Mouse (Mus musculus) limb, embryonic 12.5 days (tissue): ENCODE data around the gene Ctr9. TPM values are rescaled to one million over a fixed set of nuclear protein-coding genes. Genes with fewer than 3 reads are reported as not detected.

Source experiments
- ATAC-seq: fragments of 200-750 bp; cut with Nextera tagmentation; 2 replicates; pipeline ENCODE4 v1.8.0; 2017; ENCODE audit warnings: low read depth, moderate TSS enrichment; ENCODE audit not compliant: insufficient number of reproducible peaks, insufficient read depth, low FRiP score, low TSS enrichment
- H3K27ac ChIP-seq: fragments of 300-500 bp; sonication (generic); 2 replicates; pipeline ENCODE4 v1.5.1; 2016; ENCODE audit warnings: mild to moderate bottlenecking, moderate library complexity
- H3K27me3 ChIP-seq: fragments of 300-500 bp; sonication (generic); 2 replicates; pipeline ENCODE4 v1.6.1; 2016; ENCODE audit warnings: mild to moderate bottlenecking, moderate library complexity
- H3K36me3 ChIP-seq: fragments of 300-500 bp; sonication (generic); 2 replicates; pipeline ENCODE4 v1.6.1; 2016; ENCODE audit warnings: mild to moderate bottlenecking, moderate library complexity
- H3K4me1 ChIP-seq: fragments of 300-500 bp; sonication (generic); replicated peaks from 2 replicates; pipeline ENCODE4 v1.6.1; 2016
- H3K4me2 ChIP-seq: fragments of 300-500 bp; sonication (generic); 2 replicates; pipeline ENCODE4 v1.6.1; 2016; ENCODE audit warnings: mild to moderate bottlenecking, moderate library complexity
- H3K4me3 ChIP-seq: fragments of 300-500 bp; sonication (generic); replicated peaks from 2 replicates; pipeline ENCODE4 v1.5.1; 2016; ENCODE audit warnings: mild to moderate bottlenecking
- H3K9ac ChIP-seq: fragments of 300-500 bp; sonication (generic); replicated peaks from 2 replicates; pipeline ENCODE4 v1.6.1; 2016; ENCODE audit warnings: mild to moderate bottlenecking, moderate library complexity
- H3K9me3 ChIP-seq: fragments of 300-500 bp; sonication (generic); 2 replicates; pipeline ENCODE4 v1.6.1; 2016; ENCODE audit warnings: mild to moderate bottlenecking, moderate library complexity
- WGBS: fragments of 180-500 bp; shearing (Covaris S2); methylation state at CpG from one replicate; pipeline ENCODE4 v1.1.7; 2016; 5-methylcytosine and 5-hydroxymethylcytosine counted together
- polyA plus RNA-seq: library from polyadenylated mRNA; unstranded; fragments of >200 nt; fragmentation: Nextera tagmentation; extraction: Ambion mirVana; gene quantifications from 2 replicates; pipeline ENCODE4 v1.2.1, GENCODE M21; 2016

Ctr9 gene
- polyA plus RNA-seq, 1 experiment from 2014 or later, result 91.9 TPM

- WGBS, result 65% methylated on average over 6 of the region's 6 CpGs
- Histone ChIP-seq H3K27ac (no peak overlapping the region), H3K36me3 (peaks cover 95% of the 10 kb centered on the region), H3K4me2 (no peak overlapping the region), H3K9me3 (no peaks in the 10 kb centered on the region), H3K9ac (no peak overlapping the region), H3K4me1 (no peaks in the 10 kb centered on the region), H3K4me3 (no peak overlapping the region), H3K27me3 (no peaks in the 10 kb centered on the region)
- no peak for ATAC-seq
Observed at GRCm38 (mm10) chr7:111049652-111050421, 21.1 kb downstream of the Ctr9 start.

- no peaks in the 10 kb centered on the region for H3K27me3 ChIP-seq
- H3K9me3 ChIP-seq, result no peaks in the 10 kb centered on the region
- H3K9ac ChIP-seq, result no peak overlapping the region
- H3K27ac ChIP-seq, result no peak overlapping the region
- H3K4me2 ChIP-seq, result no peak overlapping the region
- no peak overlapping the region for H3K4me3 ChIP-seq
- ATAC-seq, result no peak
- WGBS, result 93% methylated on average over 19 of the region's 19 CpGs
- peaks cover 7% of the 10 kb centered on the region for H3K4me1 ChIP-seq
- H3K36me3 ChIP-seq, result peaks cover 67% of the 10 kb centered on the region
Observed at GRCm38 (mm10) chr7:111055221-111055620, 26.5 kb downstream of the Ctr9 start.

GRCm38 (mm10) chr7:111055984-111056657, 27.4 kb downstream of the Ctr9 start:
- H3K27ac ChIP-seq, result no peak overlapping the region
- no peak for ATAC-seq
- H3K4me2 ChIP-seq, result no peak overlapping the region
- WGBS, result 87% methylated on average over 3 of the region's 3 CpGs
- peaks cover 7% of the 10 kb centered on the region for H3K4me1 ChIP-seq
- H3K27me3 ChIP-seq, result no peaks in the 10 kb centered on the region
- H3K9me3 ChIP-seq, result no peaks in the 10 kb centered on the region
- H3K4me3 ChIP-seq, result no peak overlapping the region
- no peak overlapping the region for H3K9ac ChIP-seq
- peaks cover 58% of the 10 kb centered on the region for H3K36me3 ChIP-seq

GRCm38 (mm10) chr7:111059527-111059926, 30.8 kb downstream of the Ctr9 start:
- 56% methylated on average over 5 of the region's 5 CpGs for WGBS
- H3K4me3 ChIP-seq, result no peak overlapping the region
- no peak overlapping the region for H3K4me2 ChIP-seq
- ATAC-seq, result no peak
- H3K36me3 ChIP-seq, result peaks cover 31% of the 10 kb centered on the region
- 0 out of 2 replicates have a peak overlapping the region, but pooled peaks have one; percentile 25 for H3K27ac ChIP-seq
- H3K9ac ChIP-seq, result no peak overlapping the region
- peaks cover 7% of the 10 kb centered on the region for H3K4me1 ChIP-seq
- H3K9me3 ChIP-seq, result peaks cover 7% of the 10 kb centered on the region; the same call in 1 of the 2 replicates
- H3K27me3 ChIP-seq, result no peaks in the 10 kb centered on the region

GRCm38 (mm10) chr7:111062971-111063370, 34.2 kb downstream of the Ctr9 start:
- WGBS, result 95% methylated on average over 1 of the region's 1 CpGs
- Histone ChIP-seq H3K9me3 (peaks cover 13% of the 10 kb centered on the region; the same call in 1 of the 2 replicates), H3K36me3 (peaks cover 13% of the 10 kb centered on the region), H3K4me2 (no peak overlapping the region), H3K9ac (no peak overlapping the region), H3K27ac (no peak overlapping the region), H3K27me3 (no peaks in the 10 kb centered on the region), H3K4me1 (peaks cover 7% of the 10 kb centered on the region), H3K4me3 (no peak overlapping the region)
- no peak for ATAC-seq

- Histone ChIP-seq H3K9me3 (peaks cover 18% of the 10 kb centered on the region; the same call in 1 of the 2 replicates), H3K27me3 (no peaks in the 10 kb centered on the region), H3K4me3 (no peak overlapping the region), H3K36me3 (peaks cover 62% of the 10 kb centered on the region), H3K9ac (no peak overlapping the region), H3K27ac (no peak overlapping the region), H3K4me2 (no peak overlapping the region), H3K4me1 (no peaks in the 10 kb centered on the region)
- WGBS, result 97% methylated on average over 3 of the region's 3 CpGs
- no peak for ATAC-seq
Observed at GRCm38 (mm10) chr7:111068181-111068580, 39.4 kb downstream of the Ctr9 start.

- Histone ChIP-seq H3K4me2 (no peak overlapping the region), H3K4me3 (no peak overlapping the region), H3K4me1 (no peaks in the 10 kb centered on the region), H3K27ac (0 out of 2 replicates have a peak overlapping the region, but pooled peaks have one; percentile 35), H3K27me3 (no peaks in the 10 kb centered on the region), H3K9me3 (peaks cover 16% of the 10 kb centered on the region; the same call in 1 of the 2 replicates), H3K36me3 (peaks cover 71% of the 10 kb centered on the region), H3K9ac (no peak overlapping the region)
- WGBS, result 86% methylated on average over 7 of the region's 7 CpGs
- no peak for ATAC-seq
Observed at GRCm38 (mm10) chr7:111069439-111070166, 40.9 kb downstream of the Ctr9 start.

GRCm38 (mm10) chr7:111070167-111070496, 41.4 kb downstream of the Ctr9 start:
- no peak overlapping the region for H3K9ac ChIP-seq
- H3K4me2 ChIP-seq, result no peak overlapping the region
- 88% methylated on average over 2 of the region's 2 CpGs for WGBS
- ATAC-seq, result 0 out of 2 replicates have a peak, but pooled peaks have one; percentile 31
- no peak overlapping the region for H3K4me3 ChIP-seq
- H3K36me3 ChIP-seq, result peaks cover 76% of the 10 kb centered on the region
- no peaks in the 10 kb centered on the region for H3K27me3 ChIP-seq
- no peaks in the 10 kb centered on the region for H3K4me1 ChIP-seq
- H3K27ac ChIP-seq, result no peak overlapping the region
- H3K9me3 ChIP-seq, result peaks cover 16% of the 10 kb centered on the region; the same call in 1 of the 2 replicates

- no peaks in the 10 kb centered on the region for H3K4me1 ChIP-seq
- ATAC-seq, result no peak
- H3K27ac ChIP-seq, result no peak overlapping the region
- 94% methylated on average over 4 of the region's 4 CpGs for WGBS
- no peak overlapping the region for H3K4me3 ChIP-seq
- no peak overlapping the region for H3K9ac ChIP-seq
- H3K9me3 ChIP-seq, result peaks cover 16% of the 10 kb centered on the region; the same call in 1 of the 2 replicates
- H3K4me2 ChIP-seq, result no peak overlapping the region
- no peaks in the 10 kb centered on the region for H3K27me3 ChIP-seq
- H3K36me3 ChIP-seq, result peaks cover 96% of the 10 kb centered on the region
Observed at GRCm38 (mm10) chr7:111072410-111072809, 43.7 kb downstream of the Ctr9 start.

GRCm38 (mm10) chr7:111075288-111075687, 46.5 kb downstream of the Ctr9 start:
- Histone ChIP-seq H3K4me1 (peaks cover 7% of the 10 kb centered on the region; the same call in 1 of the 2 replicates), H3K27me3 (no peaks in the 10 kb centered on the region), H3K36me3 (peaks cover 96% of the 10 kb centered on the region), H3K4me3 (no peak overlapping the region), H3K27ac (no peak overlapping the region), H3K4me2 (no peak overlapping the region), H3K9me3 (no peaks in the 10 kb centered on the region), H3K9ac (no peak overlapping the region)
- ATAC-seq, result no peak
- 90% methylated on average over 4 of the region's 4 CpGs for WGBS

- no peaks in the 10 kb centered on the region for H3K9me3 ChIP-seq
- H3K36me3 ChIP-seq, result peaks cover 81% of the 10 kb centered on the region
Observed at GRCm38 (mm10) chr7:111078271-111078670, 49.5 kb downstream of the Ctr9 start.

More at GRCm38 (mm10) chr7:111078271-111078670, 49.5 kb downstream of the Ctr9 start:
- H3K27ac ChIP-seq, result no peak overlapping the region
- no peaks in the 10 kb centered on the region for H3K27me3 ChIP-seq
- no peak overlapping the region for H3K4me3 ChIP-seq
- H3K4me1 ChIP-seq, result peaks cover 18% of the 10 kb centered on the region; the same call in 1 of the 2 replicates
- ATAC-seq, result no peak
- H3K4me2 ChIP-seq, result no peak overlapping the region
- WGBS, result 94% methylated on average over 4 of the region's 4 CpGs
- H3K9ac ChIP-seq, result no peak overlapping the region
